Mouse (Mus musculus) brain, embryonic 14.5 days (tissue): ENCODE results near the gene Rnf187.

ENCODE experiments used
- CTCF ChIP-seq: fragments of 200-500 bp; IDR thresholded peaks from 2 replicates; pipeline ENCODE4 v1.5.1; 2012; ENCODE audit warnings: inconsistent platforms, mild to moderate bottlenecking, moderate library complexity, borderline replicate concordance; ENCODE audit not compliant: insufficient read depth, insufficient read length; ENCODE audit errors: extremely low read depth
- POLR2A ChIP-seq: fragments of 200-500 bp; IDR thresholded peaks from 2 replicates; pipeline ENCODE4 v1.6.1; 2012; ENCODE audit warnings: mild to moderate bottlenecking, inconsistent platforms, borderline replicate concordance; ENCODE audit not compliant: poor library complexity, insufficient read depth, insufficient read length, severe bottlenecking; ENCODE audit errors: extremely low read depth

GRCm38 (mm10) chr11:58965001-58965760, 26.5 kb upstream of the Rnf187 start:
- TF ChIP-seq POLR2A: no peak
- TF ChIP-seq CTCF: no peak
